Mouse (Mus musculus): Measurements from ENCODE around the gene Wars2. TPM values are rescaled to one million over a fixed set of nuclear protein-coding genes. Genes with fewer than 3 reads are reported as not detected.

The Wars2 gene
- polyA plus RNA-seq, 1 experiment = 4.0 TPM

DNA sequence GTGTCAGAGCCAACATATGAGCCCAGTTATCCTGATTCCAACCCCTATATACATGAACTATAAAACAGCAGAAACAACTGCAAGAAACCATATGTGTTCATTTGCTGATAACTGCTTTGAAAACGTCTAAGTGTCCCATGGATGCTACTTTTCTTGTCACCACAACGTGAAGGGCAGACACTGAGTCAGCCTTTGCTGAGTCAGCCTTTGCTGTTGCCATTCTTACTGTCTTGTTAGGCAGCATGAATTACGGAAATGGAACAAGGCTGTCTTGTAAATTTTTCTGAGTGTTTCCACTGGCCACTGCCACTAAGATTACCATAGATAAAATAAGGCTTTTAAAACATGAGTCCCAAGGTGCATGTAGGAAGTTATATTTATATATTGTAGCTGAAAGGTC, 7.0 kb downstream of the Wars2 start:
- H3ac ChIP-seq (ENCODE audit: control insufficient read depth, insufficient read length) = no peak overlapping the region
- H3K79me2 ChIP-seq (ENCODE audit: control insufficient read depth, insufficient read depth) = peaks cover 23% of the 10 kb centered on the region
- TF ChIP-seq MYOG (IDR thresholded peaks at IDR 0.05; ENCODE audit: control insufficient read depth in 1 of 3, insufficient read depth in 1 of 3, insufficient read length in 2 of 3, low read depth in 2 of 3) (no peak), USF1 (IDR thresholded peaks at IDR 0.05; ENCODE audit: low read depth) (no peak), TCF3 (IDR thresholded peaks at IDR 0.05; ENCODE audit: insufficient read length, low read depth) (no peak)
- H3K4me3 ChIP-seq = no peak overlapping the region
- no peaks in the 10 kb centered on the region for H3K27me3 ChIP-seq (ENCODE audit: control insufficient read depth, insufficient read depth, insufficient read length)
- no peaks in the 10 kb centered on the region for H3K36me3 ChIP-seq (ENCODE audit: control insufficient read depth, insufficient read depth)
- no peak overlapping the region for H3K4me2 ChIP-seq (ENCODE audit: low read depth)

DNA sequence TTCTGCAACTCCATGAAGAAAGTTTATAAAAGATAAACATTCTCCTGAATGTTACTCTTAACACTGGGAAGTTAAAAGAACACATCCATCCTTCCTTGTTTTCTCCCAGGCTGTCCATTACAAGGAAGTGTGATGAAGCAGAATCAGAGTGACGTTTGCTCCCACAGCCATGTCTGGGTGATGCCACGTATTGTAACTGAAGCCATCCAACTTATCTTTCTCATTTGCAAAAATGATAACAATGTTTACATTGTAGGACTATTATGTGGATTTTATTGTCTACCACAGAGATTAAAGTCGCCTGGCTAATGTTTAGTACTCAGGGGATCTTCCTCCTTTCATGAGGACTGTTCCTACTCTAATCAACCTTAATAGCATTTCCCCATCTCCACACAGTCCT, 8.2 kb downstream of the Wars2 start:
- Histone ChIP-seq H3K4me2 (ENCODE audit: low read depth) (no peak overlapping the region), H3ac (ENCODE audit: control insufficient read depth, insufficient read length) (no peak overlapping the region), H3K27me3 (ENCODE audit: control insufficient read depth, insufficient read depth, insufficient read length) (no peaks in the 10 kb centered on the region), H3K4me3 (no peak overlapping the region), H3K79me2 (ENCODE audit: control insufficient read depth, insufficient read depth) (peaks cover 15% of the 10 kb centered on the region), H3K36me3 (ENCODE audit: control insufficient read depth, insufficient read depth) (no peaks in the 10 kb centered on the region)
- TF ChIP-seq POLR2AphosphoS2 (IDR thresholded peaks at IDR 0.05; ENCODE audit: insufficient read length, low read depth) = no peak
- no peak for TF ChIP-seq TCF12 (IDR thresholded peaks at IDR 0.05; ENCODE audit: insufficient read depth, poor library complexity, severe bottlenecking)

DNA sequence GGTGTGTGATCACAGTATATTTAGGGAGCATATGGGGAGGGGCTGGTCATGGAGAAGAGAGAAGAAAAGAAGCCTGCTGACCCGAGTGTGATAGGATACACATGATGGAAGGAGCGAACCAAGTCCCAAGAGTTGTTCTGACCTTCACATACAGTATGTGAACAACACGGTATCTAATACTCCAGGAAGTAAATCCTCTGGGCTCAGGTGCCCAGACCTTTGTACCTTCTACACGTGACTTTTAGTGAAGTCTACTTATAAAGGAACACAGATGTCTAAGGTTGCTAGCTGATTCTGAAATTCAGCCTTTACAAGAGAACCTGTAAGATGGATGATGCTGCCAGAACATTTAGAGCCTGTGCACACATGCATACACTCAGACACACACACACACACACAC, 15.4 kb downstream of the Wars2 start:
- no peak overlapping the region for H3K4me3 ChIP-seq
- H3K27me3 ChIP-seq (ENCODE audit: control insufficient read depth, insufficient read depth, insufficient read length) = no peaks in the 10 kb centered on the region
- no peaks in the 10 kb centered on the region for H3K36me3 ChIP-seq (ENCODE audit: control insufficient read depth, insufficient read depth)
- no peak overlapping the region for H3K4me2 ChIP-seq (ENCODE audit: low read depth)
- H3ac ChIP-seq (ENCODE audit: control insufficient read depth, insufficient read length) = no peak overlapping the region
- H3K79me2 ChIP-seq (ENCODE audit: control insufficient read depth, insufficient read depth) = peaks cover 4% of the 10 kb centered on the region
- TF ChIP-seq TCF3 (IDR thresholded peaks at IDR 0.05; ENCODE audit: insufficient read length, low read depth) (no peak), REST (IDR thresholded peaks at IDR 0.05; ENCODE audit: insufficient read depth, insufficient read length) (no peak), USF1 (IDR thresholded peaks at IDR 0.05; ENCODE audit: low read depth) (no peak)

DNA sequence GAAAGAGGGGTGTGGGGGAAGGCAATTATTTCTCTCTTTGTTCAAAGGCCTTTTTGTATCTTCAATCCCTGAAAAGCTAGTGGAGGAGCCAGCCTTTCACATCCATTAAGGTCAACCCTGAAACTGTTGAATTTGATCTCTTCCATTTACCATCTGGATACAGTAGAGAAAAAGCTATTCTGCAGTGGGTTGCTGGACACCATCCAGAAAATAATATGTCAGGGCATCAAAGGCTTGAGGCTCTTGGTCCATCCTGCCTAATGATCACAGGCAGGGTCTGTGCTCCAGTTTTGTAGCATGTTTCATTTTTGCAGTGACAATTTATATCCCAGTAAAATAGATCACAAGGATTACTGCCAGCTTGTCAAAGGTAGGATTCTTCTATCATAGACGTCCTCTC, 16.1 kb downstream of the Wars2 start:
- H3K27me3 ChIP-seq (ENCODE audit: control insufficient read depth, insufficient read depth, insufficient read length) = no peaks in the 10 kb centered on the region
- H3K36me3 ChIP-seq (ENCODE audit: control insufficient read depth, insufficient read depth) = no peaks in the 10 kb centered on the region
- no peak overlapping the region for H3K4me2 ChIP-seq (ENCODE audit: low read depth)

DNA sequence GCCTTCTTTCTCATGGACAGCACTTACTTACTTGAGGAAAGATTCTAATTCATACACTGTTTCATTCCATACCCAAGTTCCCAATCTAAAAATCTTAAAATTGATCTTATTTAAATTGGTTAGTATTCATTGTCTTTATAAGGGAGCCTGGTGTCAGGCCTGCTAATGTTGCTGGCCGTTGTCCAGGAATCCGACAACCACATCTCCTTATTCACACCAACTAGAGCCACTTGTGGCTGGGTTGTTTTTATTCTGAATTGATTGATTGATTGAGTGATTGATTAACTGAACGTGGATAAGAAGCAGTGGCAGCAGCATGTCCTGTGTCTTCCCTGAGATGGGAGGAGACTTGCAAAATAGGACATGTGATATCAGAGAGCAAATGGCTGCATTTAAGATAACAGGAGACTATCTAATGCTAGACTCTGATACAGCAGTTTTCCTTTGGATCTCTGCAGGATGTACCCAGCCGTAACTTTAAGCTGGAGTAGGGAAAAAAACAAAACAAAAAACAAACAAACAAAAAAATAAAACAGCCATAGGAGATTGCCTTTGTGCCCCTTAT, 16.7 kb downstream of the Wars2 start:
- Histone ChIP-seq H3K4me3 (no peak overlapping the region), H3K27me3 (ENCODE audit: control insufficient read depth, insufficient read depth, insufficient read length) (no peaks in the 10 kb centered on the region), H3K36me3 (ENCODE audit: control insufficient read depth, insufficient read depth) (no peaks in the 10 kb centered on the region), H3K79me2 (ENCODE audit: control insufficient read depth, insufficient read depth) (no peaks in the 10 kb centered on the region), H3K4me2 (ENCODE audit: low read depth) (no peak overlapping the region), H3ac (ENCODE audit: control insufficient read depth, insufficient read length) (no peak overlapping the region)
- TF ChIP-seq MAX (IDR thresholded peaks at IDR 0.05; ENCODE audit: low read depth) (no peak), SRF (IDR thresholded peaks at IDR 0.05; ENCODE audit: control insufficient read depth, insufficient read length, low read depth) (no peak), TCF12 (IDR thresholded peaks at IDR 0.05; ENCODE audit: insufficient read depth, poor library complexity, severe bottlenecking) (no peak), POLR2AphosphoS2 (IDR thresholded peaks at IDR 0.05; ENCODE audit: insufficient read length, low read depth) (no peak), TCF3 (IDR thresholded peaks at IDR 0.05; ENCODE audit: insufficient read length, low read depth) (no peak), POLR2A (IDR thresholded peaks at IDR 0.05; ENCODE audit: insufficient read length, low read depth) (no peak), CEBPB (IDR thresholded peaks at IDR 0.05; ENCODE audit: insufficient read depth, poor library complexity, severe bottlenecking) (no peak), MYOD1 (IDR thresholded peaks at IDR 0.05; ENCODE audit: control insufficient read depth in 1 of 3, insufficient read length in 2 of 3, low read depth in 2 of 3) (no peak), E2F4 (IDR thresholded peaks at IDR 0.05; ENCODE audit: insufficient read depth) (no peak), USF1 (IDR thresholded peaks at IDR 0.05; ENCODE audit: low read depth) (no peak), MYOG (IDR thresholded peaks at IDR 0.05; ENCODE audit: control insufficient read depth in 1 of 3, insufficient read depth in 1 of 3, insufficient read length in 2 of 3, low read depth in 2 of 3) (no peak), REST (IDR thresholded peaks at IDR 0.05; ENCODE audit: insufficient read depth, insufficient read length) (no peak)

More for the DNA sequence above, 16.1 kb downstream of the Wars2 start:
- Histone ChIP-seq H3ac (ENCODE audit: control insufficient read depth, insufficient read length) (no peak overlapping the region), H3K79me2 (ENCODE audit: control insufficient read depth, insufficient read depth) (no peaks in the 10 kb centered on the region), H3K4me3 (no peak overlapping the region)
- TF ChIP-seq REST (IDR thresholded peaks at IDR 0.05; ENCODE audit: insufficient read depth, insufficient read length) = no peak

DNA sequence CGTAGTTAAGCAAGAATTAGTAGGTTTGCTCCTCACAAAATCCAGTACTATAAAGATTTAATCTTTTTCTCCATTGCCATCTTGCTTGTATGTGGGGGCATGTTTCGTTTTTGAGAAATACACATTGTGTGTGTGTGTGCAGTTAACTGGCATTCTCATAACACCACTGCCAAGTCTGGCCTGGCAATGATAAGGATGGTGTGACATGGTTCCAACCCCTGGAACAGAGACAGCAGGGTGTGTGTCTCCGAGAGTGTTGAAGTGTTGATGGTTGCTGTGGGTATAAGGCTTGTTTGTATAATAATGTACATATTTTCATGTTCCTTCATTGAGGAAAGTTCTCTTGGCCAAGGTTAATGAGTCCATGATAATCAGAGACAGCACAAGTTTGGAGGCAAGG, 19.1 kb downstream of the Wars2 start:
- Histone ChIP-seq H3K4me2 (ENCODE audit: low read depth) (no peak overlapping the region), H3K27me3 (ENCODE audit: control insufficient read depth, insufficient read depth, insufficient read length) (no peaks in the 10 kb centered on the region), H3K36me3 (ENCODE audit: control insufficient read depth, insufficient read depth) (no peaks in the 10 kb centered on the region), H3ac (ENCODE audit: control insufficient read depth, insufficient read length) (no peak overlapping the region), H3K4me3 (no peak overlapping the region), H3K79me2 (ENCODE audit: control insufficient read depth, insufficient read depth) (no peaks in the 10 kb centered on the region)
- no peak for TF ChIP-seq MAX (IDR thresholded peaks at IDR 0.05; ENCODE audit: low read depth)
- TF ChIP-seq E2F4 (IDR thresholded peaks at IDR 0.05; ENCODE audit: insufficient read depth) = no peak
- TF ChIP-seq REST (IDR thresholded peaks at IDR 0.05; ENCODE audit: insufficient read depth, insufficient read length) = no peak
- TF ChIP-seq USF1 (IDR thresholded peaks at IDR 0.05; ENCODE audit: low read depth) = no peak
- TF ChIP-seq SRF (IDR thresholded peaks at IDR 0.05; ENCODE audit: control insufficient read depth, insufficient read length, low read depth) = no peak
- TF ChIP-seq MYOG (IDR thresholded peaks at IDR 0.05; ENCODE audit: control insufficient read depth in 1 of 3, insufficient read depth in 1 of 3, insufficient read length in 2 of 3, low read depth in 2 of 3) = no peak
- TF ChIP-seq POLR2AphosphoS2 (IDR thresholded peaks at IDR 0.05; ENCODE audit: insufficient read length, low read depth) = no peak
- TF ChIP-seq CEBPB (IDR thresholded peaks at IDR 0.05; ENCODE audit: insufficient read depth, poor library complexity, severe bottlenecking) = no peak
- no peak for TF ChIP-seq TCF12 (IDR thresholded peaks at IDR 0.05; ENCODE audit: insufficient read depth, poor library complexity, severe bottlenecking)
- TF ChIP-seq MYOD1 (IDR thresholded peaks at IDR 0.05; ENCODE audit: control insufficient read depth in 1 of 3, insufficient read length in 2 of 3, low read depth in 2 of 3) = no peak

Data from myocyte (in vitro differentiated cells).